Mouse (Mus musculus) kidney, embryonic 14.5 days (tissue): Measurements from ENCODE around the gene Ccdc151. TPM values are rescaled to one million over a fixed set of nuclear protein-coding genes. Genes with fewer than 3 reads are reported as not detected.

ENCODE experiments used
- ATAC-seq: fragments of 200-750 bp; cut with Nextera tagmentation; 2 replicates; pipeline ENCODE4 v1.8.0; 2017; ENCODE audit warnings: moderate number of reproducible peaks, mild to moderate bottlenecking, moderate TSS enrichment, moderate library complexity; ENCODE audit not compliant: low FRiP score, low TSS enrichment
- H3K27ac ChIP-seq: fragments of 300-500 bp; sonication (generic); 2 replicates; pipeline ENCODE4 v1.5.1; 2014; ENCODE audit warnings: low read depth, mild to moderate bottlenecking, low read length, moderate library complexity, mixed read lengths
- H3K27me3 ChIP-seq: fragments of 300-500 bp; sonication (generic); 2 replicates; pipeline ENCODE4 v1.6.1; 2014; ENCODE audit warnings: mild to moderate bottlenecking, low read length; ENCODE audit not compliant: control insufficient read depth, insufficient read depth
- H3K36me3 ChIP-seq: fragments of 300-500 bp; sonication (generic); 2 replicates; pipeline ENCODE4 v1.6.1; 2014; ENCODE audit warnings: low read length, mixed read lengths; ENCODE audit not compliant: control insufficient read depth, insufficient read depth
- H3K4me1 ChIP-seq: fragments of 300-500 bp; sonication (generic); 2 replicates; pipeline ENCODE4 v1.6.1; 2014; ENCODE audit warnings: low read length, mixed read lengths; ENCODE audit not compliant: control insufficient read depth, insufficient read depth
- H3K4me2 ChIP-seq: fragments of 300-500 bp; sonication (generic); replicated peaks from 2 replicates; pipeline ENCODE4 v1.6.1; 2014; ENCODE audit warnings: low read depth, mild to moderate bottlenecking, low read length
- H3K4me3 ChIP-seq: fragments of 300-500 bp; sonication (generic); 2 replicates; pipeline ENCODE4 v1.5.1; 2014; ENCODE audit warnings: mild to moderate bottlenecking, low read length
- H3K9ac ChIP-seq: fragments of 300-500 bp; sonication (generic); 2 replicates; pipeline ENCODE4 v1.6.1; 2014; ENCODE audit warnings: low read depth, mild to moderate bottlenecking, low read length, moderate library complexity
- H3K9me3 ChIP-seq: fragments of 300-500 bp; sonication (generic); 2 replicates; pipeline ENCODE4 v1.6.1; 2016; ENCODE audit warnings: low read length; ENCODE audit not compliant: control insufficient read depth
- WGBS: fragments of 180-500 bp; shearing (Covaris S2); extraction: QIAGEN DNeasy Blood & Tissue Kit; methylation state at CpG from one replicate; pipeline ENCODE4 v1.1.7; 2014; 5-methylcytosine and 5-hydroxymethylcytosine counted together
- polyA plus RNA-seq: library from polyadenylated mRNA; unstranded; fragments of >200 nt; fragmentation: Nextera tagmentation; extraction: Ambion mirVana; gene quantifications from 2 replicates; pipeline ENCODE4 v1.2.1, GENCODE M21; 2014

Gene Ccdc151
- polyA plus RNA-seq, 1 experiment from 2014 or later = 2.3 TPM

DNA sequence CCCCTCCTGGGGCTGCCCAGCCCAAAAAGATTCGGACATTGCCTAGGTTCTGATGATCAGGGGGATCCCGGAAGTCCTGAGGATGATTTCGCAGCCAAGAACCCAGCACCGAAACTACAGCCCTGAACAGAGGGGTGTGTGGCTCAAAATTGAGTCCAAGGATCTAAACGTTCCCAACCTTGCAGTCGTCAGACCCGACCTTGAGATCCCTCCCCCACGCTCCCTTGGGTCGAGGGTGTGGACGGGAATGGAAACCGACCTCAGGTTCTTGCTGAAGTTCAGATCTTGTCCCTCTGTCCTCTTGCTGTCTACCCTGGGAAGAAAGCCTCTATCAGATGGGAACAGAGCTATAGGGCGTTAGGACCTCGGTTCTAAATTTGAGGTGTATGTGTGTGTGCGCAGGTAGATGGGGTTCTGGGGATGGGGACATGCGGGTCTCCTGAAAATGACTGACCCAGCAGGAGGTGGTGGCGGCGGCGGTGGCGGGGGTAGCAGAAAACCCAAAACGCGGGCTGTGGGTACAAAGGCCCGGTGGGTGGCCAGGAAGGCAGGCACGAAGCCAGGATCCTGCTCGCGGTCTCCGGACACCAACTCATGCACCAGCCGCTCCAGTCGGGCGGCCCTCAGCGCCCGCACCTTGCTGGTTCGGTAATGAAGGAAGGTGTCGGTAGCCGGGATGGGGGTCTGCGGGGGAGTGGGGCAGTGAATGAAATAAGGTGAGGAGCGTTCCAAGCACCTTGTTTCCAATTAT lies 14.7 kb downstream of the Ccdc151 start:
- Histone ChIP-seq H3K27me3 (peaks cover 57% of the 10 kb centered on the region), H3K36me3 (no peaks in the 10 kb centered on the region), H3K4me1 (peaks cover 21% of the 10 kb centered on the region), H3K9me3 (no peaks in the 10 kb centered on the region), H3K27ac (no peak overlapping the region; the same call in 1 of the 2 replicates), H3K4me3 (peak overlapping the region; percentile 50), H3K9ac (peak overlapping the region; percentile 12; the same call in 1 of the 2 replicates), H3K4me2 (peak overlapping the region; percentile 81)
- WGBS = 8% methylated on average over 36 of the region's 36 CpGs
- no peak for ATAC-seq

DNA sequence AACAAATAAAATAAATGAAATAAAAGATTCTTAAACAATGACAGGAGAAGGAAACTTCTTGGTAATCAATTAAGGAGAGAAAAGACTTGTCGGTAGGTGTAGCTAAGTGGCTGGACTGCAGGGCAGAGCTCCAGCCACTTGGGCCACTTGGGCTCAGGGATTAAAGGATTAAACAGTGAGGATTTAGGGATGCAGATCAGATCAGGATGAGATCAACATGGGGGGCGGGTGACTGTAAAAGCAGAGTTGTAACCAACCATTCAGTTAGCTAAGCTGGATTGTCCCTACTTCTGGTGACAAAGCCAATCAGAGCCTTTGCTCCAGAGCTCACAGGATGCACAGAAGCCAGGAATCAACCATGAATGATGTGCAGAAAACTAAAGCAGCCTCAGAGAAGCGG lies 18.5 kb downstream of the Ccdc151 start:
- Histone ChIP-seq H3K27ac (no peak overlapping the region), H3K4me2 (no peak overlapping the region), H3K4me3 (no peak overlapping the region), H3K4me1 (peaks cover 12% of the 10 kb centered on the region), H3K9me3 (no peaks in the 10 kb centered on the region), H3K9ac (no peak overlapping the region), H3K27me3 (peaks cover 24% of the 10 kb centered on the region), H3K36me3 (peaks cover 2% of the 10 kb centered on the region; the same call in 1 of the 2 replicates)
- no peak for ATAC-seq
- WGBS = 31% methylated on average over 3 of the region's 3 CpGs

DNA sequence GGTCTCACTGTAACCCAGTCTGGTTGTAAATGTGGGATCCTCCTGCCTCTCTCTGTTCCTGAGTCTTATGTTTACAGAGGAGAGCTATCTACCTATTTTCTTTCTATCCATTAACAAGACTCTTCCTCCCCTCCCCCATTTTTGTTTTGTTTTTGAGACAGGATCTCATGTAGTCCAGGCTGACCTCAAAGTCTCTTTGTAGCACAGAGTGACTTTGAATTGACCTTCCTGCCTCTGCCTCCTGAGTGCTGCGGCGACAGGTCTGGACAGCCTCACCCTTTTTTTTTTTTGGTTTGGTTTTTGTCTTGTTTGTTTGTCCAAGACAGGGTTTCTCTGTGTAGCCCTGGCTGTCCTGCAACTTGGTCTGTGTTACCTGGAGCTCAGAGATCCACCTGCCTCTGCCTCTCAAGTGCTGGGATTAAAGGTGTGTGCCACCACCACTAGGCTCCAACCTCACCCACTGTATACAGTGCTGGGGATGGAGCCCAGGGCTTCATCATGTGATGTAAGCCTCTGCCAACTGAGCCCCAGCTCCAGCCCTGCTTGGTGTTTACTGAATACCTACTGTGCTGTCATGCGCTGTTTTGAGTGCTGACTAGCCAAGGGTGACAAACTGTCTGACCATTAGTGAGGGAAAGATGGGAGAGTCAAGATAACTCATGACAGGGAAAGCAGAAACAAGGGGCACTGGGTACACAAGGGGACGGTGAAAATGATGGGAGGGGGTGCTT lies 23.9 kb downstream of the Ccdc151 start:
- H3K27ac ChIP-seq = no peak overlapping the region
- H3K4me1 ChIP-seq = no peaks in the 10 kb centered on the region
- H3K9me3 ChIP-seq = no peaks in the 10 kb centered on the region
- H3K9ac ChIP-seq = no peak overlapping the region
- no peak; the same call in 1 of the 2 replicates for ATAC-seq
- H3K4me3 ChIP-seq = no peak overlapping the region
- WGBS = 84% methylated on average over 4 of the region's 4 CpGs
- H3K27me3 ChIP-seq = no peaks in the 10 kb centered on the region
- H3K4me2 ChIP-seq = no peak overlapping the region
- H3K36me3 ChIP-seq = peaks cover 5% of the 10 kb centered on the region; the same call in 1 of the 2 replicates

DNA sequence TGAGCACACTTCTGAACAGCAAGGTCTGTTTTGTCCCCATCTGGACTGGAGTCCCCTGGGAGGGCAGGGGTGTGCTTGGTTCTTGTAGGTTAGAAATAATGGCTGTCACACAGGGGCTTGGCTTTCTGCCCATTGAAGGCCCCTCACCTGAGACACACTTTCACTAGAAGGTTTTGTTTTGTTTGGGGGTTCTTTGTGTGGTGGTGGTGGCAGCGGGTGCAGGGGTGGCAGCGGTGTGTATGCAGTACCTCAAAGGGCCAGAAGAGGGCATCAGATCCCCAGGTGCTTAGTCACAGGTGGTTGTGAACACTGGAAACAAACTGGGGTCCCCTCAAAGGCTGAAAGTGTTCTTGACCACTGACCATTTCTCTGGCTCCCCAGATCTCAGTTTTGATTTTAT lies 24.5 kb downstream of the Ccdc151 start:
- Histone ChIP-seq H3K4me2 (no peak overlapping the region), H3K9me3 (no peaks in the 10 kb centered on the region), H3K4me3 (no peak overlapping the region), H3K36me3 (peaks cover 5% of the 10 kb centered on the region; the same call in 1 of the 2 replicates), H3K4me1 (no peaks in the 10 kb centered on the region), H3K9ac (no peak overlapping the region), H3K27me3 (no peaks in the 10 kb centered on the region), H3K27ac (no peak overlapping the region)
- ATAC-seq = no peak
- 46% methylated on average over 2 of the region's 2 CpGs for WGBS

DNA sequence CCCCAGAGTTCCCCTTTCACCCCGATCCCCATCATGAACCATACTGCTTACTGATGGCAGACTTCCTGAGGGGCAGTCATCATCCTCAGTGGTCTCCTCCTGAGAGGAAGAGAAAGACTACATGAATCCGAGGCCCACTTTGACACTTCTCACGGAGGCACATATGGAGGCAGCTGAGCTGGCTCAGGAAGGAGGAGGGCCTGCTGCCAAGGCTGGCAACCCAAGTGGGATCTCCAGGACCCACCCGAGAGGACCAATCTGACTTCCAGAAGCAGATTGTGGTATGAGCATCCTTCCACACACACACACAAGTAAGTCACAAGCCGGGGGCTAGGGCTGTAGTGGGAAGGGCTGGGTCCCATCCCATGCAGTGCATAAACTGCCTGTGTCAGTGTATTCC lies 25.1 kb downstream of the Ccdc151 start:
- WGBS = 87% methylated on average over 5 of the region's 5 CpGs
- no peaks in the 10 kb centered on the region for H3K9me3 ChIP-seq
- peaks cover 5% of the 10 kb centered on the region; the same call in 1 of the 2 replicates for H3K36me3 ChIP-seq
- no peak overlapping the region for H3K4me3 ChIP-seq
- no peaks in the 10 kb centered on the region for H3K4me1 ChIP-seq
- no peak overlapping the region for H3K9ac ChIP-seq
- H3K27me3 ChIP-seq = no peaks in the 10 kb centered on the region
- no peak overlapping the region for H3K4me2 ChIP-seq
- H3K27ac ChIP-seq = no peak overlapping the region
- no peak for ATAC-seq

DNA sequence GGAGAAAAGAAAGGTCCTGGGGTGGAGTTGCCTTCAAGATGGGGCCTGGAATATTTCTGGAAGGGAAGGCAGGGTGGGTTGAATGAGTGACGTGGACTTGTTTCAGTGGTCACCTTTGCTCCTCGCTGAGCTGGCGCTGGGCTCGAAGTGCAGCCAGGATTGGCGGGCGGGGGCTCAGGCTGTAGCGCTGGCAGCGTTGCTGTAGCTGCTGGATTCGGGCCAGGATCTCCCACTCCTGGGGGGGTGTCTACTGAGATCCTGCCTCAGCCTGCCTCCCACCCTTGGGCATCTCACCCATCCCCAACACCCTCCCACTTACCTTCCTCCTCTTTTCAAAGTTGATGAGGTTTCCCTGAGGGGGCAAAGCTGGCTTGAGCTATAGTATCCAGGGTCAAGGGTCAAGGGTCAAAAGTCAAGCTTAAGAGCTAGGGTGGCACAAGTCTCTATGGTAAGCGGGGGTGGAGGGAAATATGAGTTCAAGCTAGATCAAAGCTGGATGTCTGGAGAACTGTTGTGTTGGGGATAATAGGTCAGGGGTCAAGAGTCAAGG lies 25.7 kb downstream of the Ccdc151 start:
- Histone ChIP-seq H3K9me3 (no peaks in the 10 kb centered on the region), H3K4me2 (no peak overlapping the region), H3K27ac (no peak overlapping the region), H3K36me3 (peaks cover 5% of the 10 kb centered on the region; the same call in 1 of the 2 replicates), H3K4me1 (no peaks in the 10 kb centered on the region), H3K9ac (no peak overlapping the region), H3K27me3 (no peaks in the 10 kb centered on the region), H3K4me3 (no peak overlapping the region)
- 88% methylated on average over 10 of the region's 10 CpGs for WGBS
- ATAC-seq = no peak

DNA sequence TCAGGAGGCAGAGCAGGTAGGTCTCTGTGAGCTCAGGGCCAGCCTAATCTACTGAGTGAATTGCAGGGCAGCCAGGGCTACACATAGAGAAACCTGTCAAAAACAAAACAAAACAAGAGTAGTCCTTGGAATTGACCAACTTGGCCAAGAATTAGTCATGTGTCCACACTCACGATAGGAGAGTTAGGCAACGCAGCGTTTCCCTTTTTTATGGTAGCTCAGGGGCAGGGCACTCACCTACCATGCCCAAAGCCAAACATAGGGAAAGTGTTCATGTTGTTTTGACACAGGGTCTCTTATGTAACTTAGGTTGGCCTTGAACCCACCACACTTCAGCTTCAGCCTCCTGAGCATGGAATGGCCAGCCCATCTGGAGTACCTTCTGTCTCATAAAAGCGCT lies 33.1 kb downstream of the Ccdc151 start:
- Histone ChIP-seq H3K9me3 (no peaks in the 10 kb centered on the region), H3K4me3 (no peak overlapping the region)
- no peak for ATAC-seq

DNA sequence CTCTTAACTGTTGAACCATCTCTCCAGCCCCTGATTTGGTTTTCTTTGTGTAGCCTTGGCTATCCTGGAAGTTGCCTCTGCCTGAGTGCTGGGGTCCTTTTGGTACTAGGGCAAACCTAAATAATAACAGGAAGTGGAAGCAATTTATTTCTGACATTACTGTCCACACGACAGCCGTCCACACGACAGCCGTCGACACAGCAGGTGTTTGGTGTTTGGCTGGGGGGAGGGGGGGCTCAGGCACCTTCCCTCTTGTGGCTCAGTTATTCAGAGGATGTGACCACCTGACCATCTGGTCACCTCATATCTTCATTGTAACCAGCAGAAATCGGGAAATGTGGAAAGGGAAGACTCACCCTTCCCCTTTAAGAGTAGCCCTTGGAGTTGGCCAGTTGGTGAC lies 33.6 kb downstream of the Ccdc151 start:
- H3K9ac ChIP-seq = no peak overlapping the region
- no peaks in the 10 kb centered on the region for H3K4me1 ChIP-seq
- H3K27me3 ChIP-seq = no peaks in the 10 kb centered on the region
- no peak overlapping the region for H3K27ac ChIP-seq
- 52% methylated on average over 6 of the region's 6 CpGs for WGBS
- H3K4me3 ChIP-seq = no peak overlapping the region
- ATAC-seq = no peak
- no peaks in the 10 kb centered on the region for H3K36me3 ChIP-seq
- no peak overlapping the region for H3K4me2 ChIP-seq
- H3K9me3 ChIP-seq = no peaks in the 10 kb centered on the region

More for the DNA sequence above, 33.1 kb downstream of the Ccdc151 start:
- 0 out of 2 replicates have a peak, but pooled peaks cover under 1% of the 10 kb centered on the region for H3K36me3 ChIP-seq
- H3K4me2 ChIP-seq = no peak overlapping the region
- no peaks in the 10 kb centered on the region for H3K27me3 ChIP-seq
- H3K4me1 ChIP-seq = no peaks in the 10 kb centered on the region
- no peak overlapping the region for H3K9ac ChIP-seq
- H3K27ac ChIP-seq = no peak overlapping the region
- 86% methylated on average over 4 of the region's 4 CpGs for WGBS

DNA sequence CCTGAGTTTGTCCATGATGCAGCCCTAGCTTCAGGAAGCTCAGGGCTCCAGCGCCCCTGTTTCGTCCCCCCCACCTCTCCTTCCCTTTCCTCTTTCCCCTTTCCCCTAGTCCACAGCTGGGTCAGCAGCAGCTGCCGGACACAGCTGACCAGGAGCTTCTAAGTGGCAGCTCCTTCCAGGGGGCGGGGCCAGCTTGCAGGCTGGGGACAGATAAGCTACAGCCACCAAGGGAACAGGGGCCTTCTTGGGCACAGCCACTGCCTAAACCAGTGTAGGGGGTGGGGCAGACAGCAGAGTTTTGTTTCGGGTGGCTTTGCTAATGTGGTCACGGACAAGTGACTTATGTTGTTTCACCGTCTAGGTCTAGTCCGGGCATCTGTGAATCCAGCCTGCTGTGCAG lies 39.0 kb downstream of the Ccdc151 start, which contains the start of gene Epor:
TSS of gene Epor (minus strand) at position 90 of the 400 bp plus-strand sequence.
- Histone ChIP-seq H3K27ac (no peak within 1 kb of the TSS), H3K36me3 (no peaks in the 10 kb centered on the region), H3K4me2 (peak within 1 kb of the TSS; percentile 82), H3K9ac (peak within 1 kb of the TSS; percentile 40; the same call in 1 of the 2 replicates), H3K4me3 (peak within 1 kb of the TSS; percentile 51), H3K9me3 (no peaks in the 10 kb centered on the region), H3K4me1 (peaks cover 27% of the 10 kb centered on the region), H3K27me3 (peaks cover 12% of the 10 kb centered on the region)
- 5% methylated on average over 8 of the region's 8 CpGs for WGBS
- ATAC-seq = peak; percentile 55
